Mouse (Mus musculus): ENCODE results near the gene Mapk1ip1. TPM values are rescaled to one million over a fixed set of nuclear protein-coding genes. Genes with fewer than 3 reads are reported as not detected.

Mapk1ip1 gene
- polyA plus RNA-seq (2014; fragmentation: Nextera tagmentation; extraction: Ambion mirVana) = 13.0 and 14.7 TPM in 2 replicates

GRCm38 (mm10) chr7:138845544-138846391, at the start of gene Mapk1ip1, which contains the start of gene Ppp2r2d:
Gene Mapk1ip1 (minus strand): TSS chr7:138846273.
Gene Ppp2r2d (plus strand): TSS chr7:138846079.
- Histone ChIP-seq H3K9ac (ENCODE audit: low read length) (peak within 1 kb of the TSS; percentile 93), H3K36me3 (ENCODE audit: control insufficient read depth, insufficient read depth, low read length) (no peaks in the 10 kb centered on the region), H3K27ac (ENCODE audit: low read depth, low read length) (peak within 1 kb of the TSS; percentile 86), H3K9me3 (ENCODE audit: control insufficient read depth, low read length) (no peaks in the 10 kb centered on the region), H3K4me2 (ENCODE audit: low read depth, low read length, severe bottlenecking) (peak within 1 kb of the TSS; percentile 84), H3K4me3 (ENCODE audit: low read depth, low read length) (peak within 1 kb of the TSS; percentile 99), H3K4me1 (replicated peaks; ENCODE audit: control insufficient read depth, insufficient read depth, low read length) (peaks cover 14% of the 10 kb centered on the region), H3K27me3 (ENCODE audit: control insufficient read depth, insufficient read depth, low read length) (no peaks in the 10 kb centered on the region)
- under 1% methylated on average over 48 of the region's 51 CpGs for WGBS
- ATAC-seq (replicated peaks; ENCODE audit: low FRiP score) = peak; percentile 96
- DNase-seq (ENCODE audit: low spot score) = peak; percentile 99

DNA sequence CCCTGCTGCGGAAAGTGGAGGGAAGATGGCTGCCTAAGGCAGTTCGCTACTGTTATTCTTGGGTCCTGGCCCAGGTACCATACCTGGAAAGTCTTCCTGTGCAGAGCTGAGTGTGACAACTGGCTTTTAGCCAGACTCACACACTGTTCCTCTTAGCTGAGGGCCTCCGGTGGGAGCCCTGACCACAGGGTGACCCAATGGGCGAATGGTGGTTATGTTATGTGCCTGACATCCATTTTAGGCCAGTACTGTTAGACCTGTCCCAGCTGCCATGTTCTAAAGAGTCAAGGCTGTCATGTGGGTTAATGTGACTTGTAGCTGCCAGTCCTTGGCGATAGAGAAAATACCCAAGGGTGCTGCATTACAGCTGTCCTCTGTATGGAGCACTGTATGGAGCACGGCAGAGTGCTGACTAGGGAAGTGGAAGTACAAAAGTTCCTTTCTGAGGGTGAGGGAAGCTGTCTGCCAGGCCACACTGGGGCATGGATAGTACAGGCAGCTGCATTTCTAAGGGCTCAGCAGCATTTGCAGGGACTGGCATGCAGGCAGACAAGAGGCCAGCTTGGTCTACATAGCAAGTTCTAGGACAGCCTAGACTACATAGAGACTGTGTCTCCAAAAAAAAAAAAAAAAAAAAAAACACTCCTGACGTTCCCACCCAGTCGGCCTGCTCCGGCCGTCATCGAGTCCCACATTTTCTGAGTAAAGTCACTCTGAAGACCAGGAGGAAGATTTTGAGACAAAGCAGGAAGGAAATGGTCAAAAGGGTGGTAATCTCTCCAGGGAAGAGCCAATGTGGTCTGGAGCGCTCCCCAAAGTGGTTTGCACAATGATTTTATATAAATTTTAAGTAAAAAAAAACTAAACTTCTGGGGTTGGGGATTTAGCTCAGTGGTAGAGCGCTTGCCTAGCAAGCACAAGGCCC, 39.6 kb upstream of the Mapk1ip1 start:
- WGBS = 93% methylated on average over 13 of the region's 13 CpGs
- no peaks in the 10 kb centered on the region for H3K9me3 ChIP-seq (ENCODE audit: control insufficient read depth, low read length)
- H3K27me3 ChIP-seq (ENCODE audit: control insufficient read depth, insufficient read depth, low read length) = no peaks in the 10 kb centered on the region
- no peak for ATAC-seq (replicated peaks; ENCODE audit: low FRiP score)
- H3K4me3 ChIP-seq (ENCODE audit: low read depth, low read length) = no peak overlapping the region
- H3K36me3 ChIP-seq (ENCODE audit: control insufficient read depth, insufficient read depth, low read length) = no peaks in the 10 kb centered on the region; the same call in 1 of the 2 replicates
- no peaks in the 10 kb centered on the region for H3K4me1 ChIP-seq (replicated peaks; ENCODE audit: control insufficient read depth, insufficient read depth, low read length)
- H3K4me2 ChIP-seq (ENCODE audit: low read depth, low read length, severe bottlenecking) = no peak overlapping the region
- no peak for DNase-seq (ENCODE audit: low spot score)
- H3K27ac ChIP-seq (ENCODE audit: low read depth, low read length) = no peak overlapping the region
- no peak overlapping the region for H3K9ac ChIP-seq (ENCODE audit: low read length)

- H3K9ac ChIP-seq (ENCODE audit: low read length) = no peak overlapping the region
- no peaks in the 10 kb centered on the region for H3K27me3 ChIP-seq (ENCODE audit: control insufficient read depth, insufficient read depth, low read length)
- WGBS = 92% methylated on average over 3 of the region's 3 CpGs
- ATAC-seq (replicated peaks; ENCODE audit: low FRiP score) (no peak), DNase-seq (ENCODE audit: low spot score) (no peak)
- H3K4me3 ChIP-seq (ENCODE audit: low read depth, low read length) = no peak overlapping the region
- no peaks in the 10 kb centered on the region for H3K9me3 ChIP-seq (ENCODE audit: control insufficient read depth, low read length)
- no peaks in the 10 kb centered on the region for H3K4me1 ChIP-seq (replicated peaks; ENCODE audit: control insufficient read depth, insufficient read depth, low read length)
- H3K27ac ChIP-seq (ENCODE audit: low read depth, low read length) = no peak overlapping the region
- H3K4me2 ChIP-seq (ENCODE audit: low read depth, low read length, severe bottlenecking) = no peak overlapping the region
- H3K36me3 ChIP-seq (ENCODE audit: control insufficient read depth, insufficient read depth, low read length) = no peaks in the 10 kb centered on the region; the same call in 1 of the 2 replicates
These were observed 37.7 kb upstream of the Mapk1ip1 start for GRCm38 (mm10) chr7:138883724-138884123.

DNA sequence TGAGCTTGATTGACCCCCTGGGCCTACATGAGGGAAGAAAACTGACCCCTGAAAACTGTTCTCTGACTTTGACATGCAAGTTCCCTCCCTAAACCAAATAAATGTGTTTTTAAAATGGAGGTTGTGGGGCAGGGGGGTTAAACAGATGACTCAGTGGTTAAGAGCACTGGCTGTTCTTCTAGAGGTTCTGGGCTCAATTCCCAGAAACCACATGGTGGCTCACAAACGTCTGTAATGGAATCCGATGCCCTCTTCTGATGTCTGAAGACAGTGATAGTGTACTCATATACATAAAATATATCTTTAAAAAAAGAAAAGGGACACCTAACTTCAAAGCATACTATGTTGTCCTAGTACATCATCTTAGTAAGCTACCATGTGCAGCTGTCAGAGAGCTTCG, 29.0 kb upstream of the Mapk1ip1 start:
- WGBS = 88% methylated on average over 3 of the region's 3 CpGs
- Histone ChIP-seq H3K36me3 (ENCODE audit: control insufficient read depth, insufficient read depth, low read length) (peaks cover 5% of the 10 kb centered on the region; the same call in 1 of the 2 replicates), H3K9ac (ENCODE audit: low read length) (no peak overlapping the region)

DNA sequence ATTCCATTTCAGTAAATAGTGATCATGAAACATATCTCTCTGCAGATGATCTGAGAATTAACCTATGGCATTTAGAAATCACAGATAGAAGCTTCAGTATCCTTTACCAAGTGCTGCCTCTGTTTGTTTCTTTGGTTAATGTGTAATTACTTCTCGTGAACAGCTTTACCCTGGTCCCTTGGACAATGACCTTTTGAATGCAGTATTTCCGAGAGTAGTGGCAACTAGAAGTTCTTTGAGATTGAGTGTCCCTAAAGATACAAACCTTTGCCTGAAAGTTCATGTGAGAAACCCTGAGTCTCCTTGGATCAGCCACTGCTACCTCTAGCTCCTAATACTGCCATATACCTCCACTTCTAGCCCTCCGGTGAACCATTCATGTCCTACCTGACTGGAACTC, 26.9 kb upstream of the Mapk1ip1 start:
- H3K4me3 ChIP-seq (ENCODE audit: low read depth, low read length) = no peak overlapping the region

More for the DNA sequence above, 29.0 kb upstream of the Mapk1ip1 start:
- H3K4me1 ChIP-seq (replicated peaks; ENCODE audit: control insufficient read depth, insufficient read depth, low read length) = no peaks in the 10 kb centered on the region
- ATAC-seq (replicated peaks; ENCODE audit: low FRiP score) = no peak
- no peak overlapping the region for H3K4me3 ChIP-seq (ENCODE audit: low read depth, low read length)
- no peak overlapping the region for H3K4me2 ChIP-seq (ENCODE audit: low read depth, low read length, severe bottlenecking)
- no peak overlapping the region for H3K27ac ChIP-seq (ENCODE audit: low read depth, low read length)
- H3K9me3 ChIP-seq (ENCODE audit: control insufficient read depth, low read length) = no peaks in the 10 kb centered on the region
- no peak for DNase-seq (ENCODE audit: low spot score)
- no peaks in the 10 kb centered on the region for H3K27me3 ChIP-seq (ENCODE audit: control insufficient read depth, insufficient read depth, low read length)

GRCm38 (mm10) chr7:138868316-138868715, 22.2 kb upstream of the Mapk1ip1 start:
- 91% methylated on average over 4 of the region's 4 CpGs for WGBS
- H3K9ac ChIP-seq (ENCODE audit: low read length) = no peak overlapping the region
- DNase-seq (ENCODE audit: low spot score) (no peak), ATAC-seq (replicated peaks; ENCODE audit: low FRiP score) (no peak)
- no peaks in the 10 kb centered on the region for H3K27me3 ChIP-seq (ENCODE audit: control insufficient read depth, insufficient read depth, low read length)
- no peak overlapping the region for H3K4me3 ChIP-seq (ENCODE audit: low read depth, low read length)
- no peaks in the 10 kb centered on the region for H3K4me1 ChIP-seq (replicated peaks; ENCODE audit: control insufficient read depth, insufficient read depth, low read length)
- H3K4me2 ChIP-seq (ENCODE audit: low read depth, low read length, severe bottlenecking) = no peak overlapping the region
- no peaks in the 10 kb centered on the region for H3K9me3 ChIP-seq (ENCODE audit: control insufficient read depth, low read length)
- no peak overlapping the region for H3K27ac ChIP-seq (ENCODE audit: low read depth, low read length)
- peaks cover 6% of the 10 kb centered on the region; the same call in 1 of the 2 replicates for H3K36me3 ChIP-seq (ENCODE audit: control insufficient read depth, insufficient read depth, low read length)

More for the DNA sequence above, 26.9 kb upstream of the Mapk1ip1 start:
- H3K27ac ChIP-seq (ENCODE audit: low read depth, low read length) = no peak overlapping the region
- no peaks in the 10 kb centered on the region for H3K4me1 ChIP-seq (replicated peaks; ENCODE audit: control insufficient read depth, insufficient read depth, low read length)
- ATAC-seq (replicated peaks; ENCODE audit: low FRiP score) = no peak
- H3K36me3 ChIP-seq (ENCODE audit: control insufficient read depth, insufficient read depth, low read length) = peaks cover 8% of the 10 kb centered on the region; the same call in 1 of the 2 replicates
- no peaks in the 10 kb centered on the region for H3K9me3 ChIP-seq (ENCODE audit: control insufficient read depth, low read length)
- no peaks in the 10 kb centered on the region for H3K27me3 ChIP-seq (ENCODE audit: control insufficient read depth, insufficient read depth, low read length)
- no peak overlapping the region for H3K4me2 ChIP-seq (ENCODE audit: low read depth, low read length, severe bottlenecking)
- WGBS = 90% methylated on average over 3 of the region's 3 CpGs
- no peak for DNase-seq (ENCODE audit: low spot score)
- H3K9ac ChIP-seq (ENCODE audit: low read length) = no peak overlapping the region

DNA sequence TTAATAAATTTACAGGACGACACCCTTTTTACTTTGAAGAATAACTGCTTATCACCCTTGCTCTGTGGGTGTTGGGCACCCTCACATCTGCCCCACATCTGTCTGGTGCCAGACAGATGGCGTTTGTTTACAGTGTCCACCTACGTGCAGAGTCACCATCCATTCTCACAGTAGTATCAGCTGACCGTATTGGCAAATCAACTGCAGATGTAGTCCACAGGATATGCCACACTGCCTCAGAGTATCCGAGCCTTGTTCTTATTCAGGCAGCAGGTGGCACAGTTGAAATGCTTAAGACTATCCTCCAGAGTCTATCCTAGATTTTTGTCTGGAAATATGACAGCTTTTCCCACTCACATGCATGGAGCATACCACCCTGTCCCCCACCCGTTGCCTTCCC, 21.2 kb upstream of the Mapk1ip1 start:
- DNase-seq (ENCODE audit: low spot score) = peak; percentile 19
- Histone ChIP-seq H3K27ac (ENCODE audit: low read depth, low read length) (no peak overlapping the region), H3K27me3 (ENCODE audit: control insufficient read depth, insufficient read depth, low read length) (no peaks in the 10 kb centered on the region), H3K4me2 (ENCODE audit: low read depth, low read length, severe bottlenecking) (no peak overlapping the region), H3K4me3 (ENCODE audit: low read depth, low read length) (no peak overlapping the region), H3K36me3 (ENCODE audit: control insufficient read depth, insufficient read depth, low read length) (peaks cover 4% of the 10 kb centered on the region; the same call in 1 of the 2 replicates), H3K4me1 (replicated peaks; ENCODE audit: control insufficient read depth, insufficient read depth, low read length) (no peaks in the 10 kb centered on the region), H3K9me3 (ENCODE audit: control insufficient read depth, low read length) (no peaks in the 10 kb centered on the region), H3K9ac (ENCODE audit: low read length) (no peak overlapping the region)
- WGBS = 76% methylated on average over 6 of the region's 6 CpGs
- no peak for ATAC-seq (replicated peaks; ENCODE audit: low FRiP score)

GRCm38 (mm10) chr7:138864776-138865175, 18.7 kb upstream of the Mapk1ip1 start:
- Histone ChIP-seq H3K9me3 (ENCODE audit: control insufficient read depth, low read length) (no peaks in the 10 kb centered on the region), H3K27ac (ENCODE audit: low read depth, low read length) (no peak overlapping the region), H3K4me1 (replicated peaks; ENCODE audit: control insufficient read depth, insufficient read depth, low read length) (no peaks in the 10 kb centered on the region), H3K9ac (ENCODE audit: low read length) (no peak overlapping the region), H3K36me3 (ENCODE audit: control insufficient read depth, insufficient read depth, low read length) (peaks cover 2% of the 10 kb centered on the region; the same call in 1 of the 2 replicates), H3K4me3 (ENCODE audit: low read depth, low read length) (no peak overlapping the region), H3K4me2 (ENCODE audit: low read depth, low read length, severe bottlenecking) (no peak overlapping the region), H3K27me3 (ENCODE audit: control insufficient read depth, insufficient read depth, low read length) (no peaks in the 10 kb centered on the region)
- peak; percentile 24 for DNase-seq (ENCODE audit: low spot score)
- WGBS = 90% methylated on average over 1 of the region's 1 CpGs
- no peak for ATAC-seq (replicated peaks; ENCODE audit: low FRiP score)

Data from forebrain, embryonic 11.5 days (tissue).